Mouse (Mus musculus) retina, adult 2 months (tissue): ENCODE results near the gene Gm8660.
"Not testable (repeated sequence)": the region's sequence is repeated elsewhere in the genome, so short reads cannot be mapped to it uniquely, and the experiment has no call there.

Experiments
- DNase-seq: peaks from one replicate; pipeline ENCODE4 v3.0.0-alpha.2; 2012; ENCODE audit warnings: low read depth, low spot score

The Gm8660 gene

GRCm38 (mm10) chr7:22370939-22371338 lies at the start of gene Gm8660:
Gene Gm8660, minus strand, starts transcription at chr7:22371039.
- not testable (repeated sequence) for DNase-seq

DNA sequence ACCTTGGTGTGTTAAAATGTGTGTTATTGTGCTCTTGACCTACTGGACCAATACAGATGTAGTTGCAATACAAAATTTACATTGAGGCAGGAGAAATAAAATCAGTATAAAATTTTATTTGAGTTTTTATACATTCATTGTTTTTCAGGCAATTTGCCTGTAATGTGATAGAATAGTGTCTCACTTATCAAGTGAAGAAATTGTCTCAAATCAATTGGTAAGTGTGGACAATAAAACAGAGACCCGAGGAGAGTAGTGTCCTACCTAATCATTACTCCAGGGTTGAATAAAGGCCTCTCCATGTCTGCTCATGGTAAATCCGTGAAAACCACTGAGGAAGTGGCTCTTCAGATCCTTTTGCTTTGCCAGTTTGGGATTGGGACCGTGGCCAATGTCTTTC lies 42.4 kb upstream of the Gm8660 start, which contains the start of gene Vmn1r148:
Vmn1r148 (plus strand) TSS at position 301 of the 400 bp plus-strand sequence.
- not testable (repeated sequence) for DNase-seq

GRCm38 (mm10) chr7:22329617-22330016 lies 41.2 kb downstream of the Gm8660 start, which contains the start of gene Gm4187:
Gene Gm4187, minus strand, starts transcription at chr7:22329717.
- not testable (repeated sequence) for DNase-seq
